Mouse (Mus musculus) ES-Bruce4 (cell line): ENCODE results near the gene Stra8.

Experiments used
- CTCF ChIP-seq: IDR thresholded peaks from one replicate; pipeline ENCODE4 v1.8.1; 2011; ENCODE audit warnings: low read depth, low read length
- EP300 ChIP-seq: IDR thresholded peaks from 2 replicates; pipeline ENCODE4 v1.6.1; 2011; ENCODE audit warnings: low read depth, low read length; ENCODE audit not compliant: insufficient read depth
- POLR2A ChIP-seq: IDR thresholded peaks from one replicate; pipeline ENCODE4 v1.8.1; 2011; ENCODE audit warnings: low read length; ENCODE audit not compliant: insufficient read depth

- no peak for TF ChIP-seq POLR2A
- TF ChIP-seq CTCF: no peak
- TF ChIP-seq EP300: no peak
Measured at GRCm38 (mm10) chr6:34920631-34921030, 668 bp downstream of the Stra8 start.
